Mouse (Mus musculus) ovary, postnatal 36 days (tissue): ENCODE results near the gene Psg26.
"Not testable (repeated sequence)": the region's sequence is repeated elsewhere in the genome, so short reads cannot be mapped to it uniquely, and the experiment has no call there.

ENCODE experiments used
- DNase-seq: peaks from one replicate; pipeline ENCODE4 v3.0.0; 2022; ENCODE audit warnings: low spot score, mixed read lengths

Gene Psg26

GRCm38 (mm10) chr7:18484077-18484476 is at the start of gene Psg26:
Gene Psg26, minus strand, starts transcription at chr7:18484177.
- no peak for DNase-seq

GRCm38 (mm10) chr7:18533420-18533819 is 49.4 kb upstream of the Psg26 start:
- DNase-seq: no peak

GRCm38 (mm10) chr7:18532169-18532568 is 48.2 kb upstream of the Psg26 start, which contains the start of gene Psg25:
Gene Psg25, minus strand, starts transcription at chr7:18532269.
- no peak for DNase-seq

GRCm38 (mm10) chr7:18524668-18525067 is 40.7 kb upstream of the Psg26 start:
- no peak for DNase-seq

- DNase-seq: not testable (repeated sequence)
Measured at GRCm38 (mm10) chr7:18512848-18513247, 28.9 kb upstream of the Psg26 start.

- DNase-seq: not testable (repeated sequence)
Measured at GRCm38 (mm10) chr7:18512417-18512816, 28.4 kb upstream of the Psg26 start.

- no peak for DNase-seq
Measured at GRCm38 (mm10) chr7:18511479-18511878, 27.5 kb upstream of the Psg26 start.

GRCm38 (mm10) chr7:18431941-18432340 is 52.0 kb downstream of the Psg26 start, which contains the start of gene Psg28:
Gene Psg28, minus strand, starts transcription at chr7:18432041.
- not testable (repeated sequence) for DNase-seq
